Mouse (Mus musculus): Measurements from ENCODE around the gene Aatf. TPM values are rescaled to one million over a fixed set of nuclear protein-coding genes. Genes with fewer than 3 reads are reported as not detected.

The Aatf gene
- polyA plus RNA-seq (2015; fragmentation: Nextera tagmentation; extraction: Ambion mirVana) = 50.8 and 53.3 TPM in 2 replicates

- Histone ChIP-seq H3K9ac (peak within 1 kb of the TSS; percentile 75), H3K4me3 (peak within 1 kb of the TSS; percentile 66), H3K4me1 (replicated peaks) (peaks cover 19% of the 10 kb centered on the region), H3K27me3 (peaks cover 16% of the 10 kb centered on the region), H3K27ac (replicated peaks) (peak within 1 kb of the TSS; percentile 85), H3K4me2 (peak within 1 kb of the TSS; percentile 84), H3K9me3 (no peaks in the 10 kb centered on the region), H3K36me3 (peaks cover 11% of the 10 kb centered on the region)
- under 1% methylated on average over 80 of the region's 80 CpGs for WGBS
- ATAC-seq (ENCODE audit: low FRiP score, low read depth) = peak; percentile 98
Observed at GRCm38 (mm10) chr11:84513171-84514116, at the start of gene Aatf. Gene Aatf (minus strand): TSS chr11:84513522.

GRCm38 (mm10) chr11:84562758-84563347, 49.5 kb upstream of the Aatf start:
- H3K9me3 ChIP-seq = no peaks in the 10 kb centered on the region
- ATAC-seq (ENCODE audit: low FRiP score, low read depth) = peak; percentile 37; the same call in 1 of the 2 replicates
- H3K9ac ChIP-seq = 0 out of 2 replicates have a peak overlapping the region, but pooled peaks have one; percentile 17
- no peaks in the 10 kb centered on the region for H3K36me3 ChIP-seq
- H3K27ac ChIP-seq (replicated peaks) = peak overlapping the region; percentile 57
- H3K4me1 ChIP-seq (replicated peaks) = peaks cover 29% of the 10 kb centered on the region
- H3K27me3 ChIP-seq = 0 out of 2 replicates have a peak, but pooled peaks cover 3% of the 10 kb centered on the region
- no peak overlapping the region for H3K4me3 ChIP-seq
- 0 out of 2 replicates have a peak overlapping the region, but pooled peaks have one; percentile 9 for H3K4me2 ChIP-seq
- 11% methylated on average over 9 of the region's 9 CpGs for WGBS

GRCm38 (mm10) chr11:84561546-84561945, 48.2 kb upstream of the Aatf start:
- WGBS = 84% methylated on average over 5 of the region's 5 CpGs
- no peaks in the 10 kb centered on the region for H3K36me3 ChIP-seq
- no peaks in the 10 kb centered on the region for H3K27me3 ChIP-seq

GRCm38 (mm10) chr11:84553821-84554450, 40.6 kb upstream of the Aatf start:
- WGBS = 73% methylated on average over 14 of the region's 14 CpGs
- no peaks in the 10 kb centered on the region for H3K9me3 ChIP-seq
- H3K4me2 ChIP-seq = no peak overlapping the region
- ATAC-seq (ENCODE audit: low FRiP score, low read depth) = peak; percentile 38
- no peaks in the 10 kb centered on the region for H3K36me3 ChIP-seq
- H3K27me3 ChIP-seq = no peaks in the 10 kb centered on the region
- H3K9ac ChIP-seq = no peak overlapping the region
- no peaks in the 10 kb centered on the region for H3K4me1 ChIP-seq (replicated peaks)
- H3K4me3 ChIP-seq = no peak overlapping the region
- no peak overlapping the region for H3K27ac ChIP-seq (replicated peaks)

More at GRCm38 (mm10) chr11:84561546-84561945, 48.2 kb upstream of the Aatf start:
- peaks cover 21% of the 10 kb centered on the region for H3K4me1 ChIP-seq (replicated peaks)
- H3K9me3 ChIP-seq = no peaks in the 10 kb centered on the region
- H3K27ac ChIP-seq (replicated peaks) = no peak overlapping the region
- no peak overlapping the region for H3K4me2 ChIP-seq
- 0 out of 2 replicates have a peak, but pooled peaks have one; percentile 25 for ATAC-seq (ENCODE audit: low FRiP score, low read depth)
- H3K4me3 ChIP-seq = no peak overlapping the region
- no peak overlapping the region for H3K9ac ChIP-seq

GRCm38 (mm10) chr11:84551296-84551695, 38.0 kb upstream of the Aatf start:
- Histone ChIP-seq H3K4me1 (replicated peaks) (no peaks in the 10 kb centered on the region), H3K9ac (no peak overlapping the region), H3K27me3 (no peaks in the 10 kb centered on the region), H3K36me3 (no peaks in the 10 kb centered on the region), H3K4me2 (no peak overlapping the region), H3K4me3 (no peak overlapping the region), H3K27ac (replicated peaks) (no peak overlapping the region), H3K9me3 (no peaks in the 10 kb centered on the region)
- ATAC-seq (ENCODE audit: low FRiP score, low read depth) = no peak
- 73% methylated on average over 4 of the region's 4 CpGs for WGBS

- Histone ChIP-seq H3K4me1 (replicated peaks) (no peaks in the 10 kb centered on the region), H3K4me3 (no peak overlapping the region), H3K9ac (no peak overlapping the region), H3K4me2 (no peak overlapping the region), H3K27ac (replicated peaks) (no peak overlapping the region), H3K9me3 (no peaks in the 10 kb centered on the region), H3K36me3 (no peaks in the 10 kb centered on the region), H3K27me3 (no peaks in the 10 kb centered on the region)
- 45% methylated on average over 6 of the region's 6 CpGs for WGBS
- ATAC-seq (ENCODE audit: low FRiP score, low read depth) = no peak
Observed at GRCm38 (mm10) chr11:84549258-84549791, 36.0 kb upstream of the Aatf start.

- no peaks in the 10 kb centered on the region for H3K4me1 ChIP-seq (replicated peaks)
- H3K27ac ChIP-seq (replicated peaks) = no peak overlapping the region
- H3K9me3 ChIP-seq = no peaks in the 10 kb centered on the region
- no peak overlapping the region for H3K4me3 ChIP-seq
- no peaks in the 10 kb centered on the region for H3K27me3 ChIP-seq
- no peaks in the 10 kb centered on the region for H3K36me3 ChIP-seq
- no peak for ATAC-seq (ENCODE audit: low FRiP score, low read depth)
- no peak overlapping the region for H3K9ac ChIP-seq
- 17% methylated on average over 2 of the region's 2 CpGs for WGBS
- no peak overlapping the region for H3K4me2 ChIP-seq
Observed at GRCm38 (mm10) chr11:84548293-84548692, 35.0 kb upstream of the Aatf start.

GRCm38 (mm10) chr11:84539981-84540380, 26.7 kb upstream of the Aatf start:
- Histone ChIP-seq H3K9me3 (no peaks in the 10 kb centered on the region), H3K27ac (replicated peaks) (no peak overlapping the region), H3K4me3 (no peak overlapping the region), H3K27me3 (0 out of 2 replicates have a peak, but pooled peaks cover 4% of the 10 kb centered on the region), H3K4me2 (no peak overlapping the region), H3K36me3 (no peaks in the 10 kb centered on the region), H3K9ac (no peak overlapping the region), H3K4me1 (replicated peaks) (peaks cover 8% of the 10 kb centered on the region; the same call in 1 of the 2 replicates)
- no peak for ATAC-seq (ENCODE audit: low FRiP score, low read depth)
- WGBS = 13% methylated on average over 4 of the region's 4 CpGs

- H3K4me1 ChIP-seq (replicated peaks) = peaks cover 42% of the 10 kb centered on the region
- peak overlapping the region; percentile 51 for H3K4me3 ChIP-seq
- ATAC-seq (ENCODE audit: low FRiP score, low read depth) = no peak
- peak overlapping the region; percentile 43 for H3K9ac ChIP-seq
- H3K9me3 ChIP-seq = no peaks in the 10 kb centered on the region
- peaks cover 19% of the 10 kb centered on the region for H3K27me3 ChIP-seq
- WGBS = 8% methylated on average over 14 of the region's 14 CpGs
- no peaks in the 10 kb centered on the region for H3K36me3 ChIP-seq
- H3K4me2 ChIP-seq = peak overlapping the region; percentile 66
- peak overlapping the region; percentile 85 for H3K27ac ChIP-seq (replicated peaks)
Observed at GRCm38 (mm10) chr11:84529797-84530703, 16.7 kb upstream of the Aatf start.

- Histone ChIP-seq H3K4me3 (peak overlapping the region; percentile 51), H3K4me1 (replicated peaks) (peaks cover 48% of the 10 kb centered on the region), H3K9ac (peak overlapping the region; percentile 43), H3K36me3 (no peaks in the 10 kb centered on the region), H3K4me2 (peak overlapping the region; percentile 66), H3K27me3 (peaks cover 14% of the 10 kb centered on the region), H3K9me3 (no peaks in the 10 kb centered on the region), H3K27ac (replicated peaks) (peak overlapping the region; percentile 85)
- 1% methylated on average over 24 of the region's 24 CpGs for WGBS
- ATAC-seq (ENCODE audit: low FRiP score, low read depth) = no peak
Observed at GRCm38 (mm10) chr11:84529143-84529755, 15.9 kb upstream of the Aatf start.
